Mouse (Mus musculus) forebrain, embryonic 11.5 days (tissue): ENCODE results near the gene Nr1d1. TPM values are rescaled to one million over a fixed set of nuclear protein-coding genes. Genes with fewer than 3 reads are reported as not detected.

ENCODE experiments used
- ATAC-seq: fragments of 200-750 bp; cut with Nextera tagmentation; replicated peaks from 2 replicates; pipeline ENCODE4 v1.8.0; 2017; ENCODE audit warnings: moderate TSS enrichment; ENCODE audit not compliant: low FRiP score
- DNase-seq: peaks from one replicate; pipeline ENCODE4 v3.0.0-alpha.2; 2017; ENCODE audit warnings: low spot score
- H3K27ac ChIP-seq: fragments of 300-500 bp; sonication (generic); 2 replicates; pipeline ENCODE4 v1.5.1; 2014; ENCODE audit warnings: low read depth, low read length
- H3K27me3 ChIP-seq: fragments of 300-500 bp; sonication (generic); 2 replicates; pipeline ENCODE4 v1.6.1; 2014; ENCODE audit warnings: mild to moderate bottlenecking, low read length, mixed read lengths; ENCODE audit not compliant: control insufficient read depth, insufficient read depth
- H3K36me3 ChIP-seq: fragments of 300-500 bp; sonication (generic); 2 replicates; pipeline ENCODE4 v1.6.1; 2014; ENCODE audit warnings: mild to moderate bottlenecking, low read length, moderate library complexity, mixed read lengths; ENCODE audit not compliant: control insufficient read depth, insufficient read depth
- H3K4me1 ChIP-seq: fragments of 300-500 bp; sonication (generic); replicated peaks from 2 replicates; pipeline ENCODE4 v1.6.1; 2014; ENCODE audit warnings: low read length, mixed read lengths; ENCODE audit not compliant: control insufficient read depth, insufficient read depth
- H3K4me2 ChIP-seq: fragments of 300-500 bp; sonication (generic); 2 replicates; pipeline ENCODE4 v1.6.1; 2014; ENCODE audit warnings: low read depth, mild to moderate bottlenecking, low read length, moderate library complexity, mixed read lengths; ENCODE audit not compliant: severe bottlenecking
- H3K4me3 ChIP-seq: fragments of 300-500 bp; sonication (generic); 2 replicates; pipeline ENCODE4 v1.5.1; 2014; ENCODE audit warnings: low read depth, low read length
- H3K9ac ChIP-seq: fragments of 300-500 bp; sonication (generic); 2 replicates; pipeline ENCODE4 v1.6.1; 2014; ENCODE audit warnings: low read length
- H3K9me3 ChIP-seq: fragments of 300-500 bp; sonication (generic); 2 replicates; pipeline ENCODE4 v1.6.1; 2016; ENCODE audit warnings: low read length, mixed read lengths; ENCODE audit not compliant: control insufficient read depth
- WGBS: fragments of 180-500 bp; shearing (Covaris S2); extraction: QIAGEN DNeasy Blood & Tissue Kit; methylation state at CpG from one replicate; pipeline ENCODE4 v1.1.7; 2014; 5-methylcytosine and 5-hydroxymethylcytosine counted together
- polyA plus RNA-seq: library from polyadenylated mRNA; unstranded; fragments of >200 nt; fragmentation: Nextera tagmentation; extraction: Ambion mirVana; gene quantifications from 2 replicates; pipeline ENCODE4 v1.2.1, GENCODE M21; 2014

The Nr1d1 gene
- polyA plus RNA-seq, 1 experiment from 2014 or later, result 1.6 TPM

GRCm38 (mm10) chr11:98729119-98729588 is 46.0 kb downstream of the Nr1d1 start, which contains the start of gene Med24:
TSS of gene Med24 (minus strand) at chr11:98729435.
- Histone ChIP-seq H3K36me3 (no peaks in the 10 kb centered on the region), H3K9ac (peak within 1 kb of the TSS; percentile 55), H3K27me3 (no peaks in the 10 kb centered on the region), H3K4me3 (peak within 1 kb of the TSS; percentile 70), H3K4me2 (peak within 1 kb of the TSS; percentile 94), H3K27ac (no peak within 1 kb of the TSS), H3K9me3 (peaks cover 2% of the 10 kb centered on the region), H3K4me1 (peaks cover 3% of the 10 kb centered on the region; the same call in 1 of the 2 replicates)
- DNase-seq, result peak; percentile 85
- peak; percentile 95 for ATAC-seq
- under 1% methylated on average over 16 of the region's 16 CpGs for WGBS

DNA sequence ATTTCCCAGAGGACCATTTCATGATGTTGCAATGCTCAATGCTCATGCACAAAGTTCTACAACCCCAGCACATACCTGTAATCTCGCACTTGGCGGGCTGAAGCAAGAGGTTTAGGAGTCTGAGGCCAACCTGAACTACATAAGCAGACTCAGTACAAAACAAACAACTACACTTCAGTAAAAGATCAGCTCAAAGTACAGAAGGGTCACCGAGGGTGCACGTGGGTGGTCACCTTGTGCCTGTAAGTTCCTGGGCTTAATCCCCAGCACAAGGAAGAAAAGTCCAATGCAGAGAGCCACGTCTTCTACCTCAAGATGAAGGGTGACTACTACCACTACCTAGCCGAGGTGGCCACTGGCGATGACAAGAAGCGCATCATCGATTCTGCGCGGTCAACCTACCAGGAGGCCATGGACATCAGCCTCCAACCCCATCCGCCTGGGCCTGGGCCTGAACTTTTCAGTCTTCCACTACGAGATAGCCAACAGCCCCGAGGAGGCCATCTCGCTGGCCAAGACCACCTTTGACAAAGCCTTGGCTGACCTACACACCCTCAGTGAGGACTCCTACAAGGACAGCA is 49.1 kb downstream of the Nr1d1 start:
- no peak overlapping the region for H3K9ac ChIP-seq
- ATAC-seq (no peak), DNase-seq (no peak)
- no peak overlapping the region for H3K4me2 ChIP-seq
- peaks cover 3% of the 10 kb centered on the region; the same call in 1 of the 2 replicates for H3K4me1 ChIP-seq
- no peaks in the 10 kb centered on the region for H3K9me3 ChIP-seq
- H3K36me3 ChIP-seq, result no peaks in the 10 kb centered on the region
- WGBS, result 94% methylated on average over 15 of the region's 15 CpGs
- no peak overlapping the region for H3K27ac ChIP-seq
- no peaks in the 10 kb centered on the region for H3K27me3 ChIP-seq
- H3K4me3 ChIP-seq, result no peak overlapping the region

DNA sequence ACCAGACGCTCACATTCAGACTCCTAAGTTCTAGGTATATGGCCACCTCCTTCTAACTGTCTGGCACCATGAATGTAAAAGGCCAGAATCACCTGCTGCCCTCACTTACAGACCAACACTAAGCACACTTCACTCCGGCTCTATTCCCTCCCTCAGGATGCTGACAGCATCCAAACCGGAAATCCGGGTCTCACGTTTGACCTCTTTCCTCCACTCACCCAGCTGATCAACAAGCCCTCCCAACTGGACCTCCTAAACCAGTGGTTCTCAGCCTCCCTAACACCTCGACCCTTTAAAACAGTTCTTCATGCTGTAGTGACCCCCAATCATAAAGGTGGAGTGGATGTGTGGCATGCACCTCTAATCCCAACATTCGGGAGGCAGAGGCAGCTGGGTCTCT is 52.0 kb downstream of the Nr1d1 start:
- no peak for ATAC-seq
- H3K27me3 ChIP-seq, result no peaks in the 10 kb centered on the region
- 90% methylated on average over 7 of the region's 7 CpGs for WGBS
- H3K9ac ChIP-seq, result no peak overlapping the region
- no peak overlapping the region for H3K27ac ChIP-seq
- no peaks in the 10 kb centered on the region for H3K4me1 ChIP-seq
- no peaks in the 10 kb centered on the region for H3K9me3 ChIP-seq
- no peak overlapping the region for H3K4me3 ChIP-seq
- DNase-seq, result no peak
- no peaks in the 10 kb centered on the region for H3K36me3 ChIP-seq
- no peak overlapping the region for H3K4me2 ChIP-seq

- H3K9me3 ChIP-seq, result no peaks in the 10 kb centered on the region
- 77% methylated on average over 24 of the region's 24 CpGs for WGBS
- no peak overlapping the region for H3K9ac ChIP-seq
- H3K4me1 ChIP-seq, result no peaks in the 10 kb centered on the region
- no peak overlapping the region for H3K27ac ChIP-seq
- no peaks in the 10 kb centered on the region for H3K36me3 ChIP-seq
- ATAC-seq (no peak), DNase-seq (no peak)
- no peaks in the 10 kb centered on the region for H3K27me3 ChIP-seq
- H3K4me3 ChIP-seq, result no peak overlapping the region
- no peak overlapping the region for H3K4me2 ChIP-seq
Observed at GRCm38 (mm10) chr11:98721458-98722226, 53.5 kb downstream of the Nr1d1 start.

- no peaks in the 10 kb centered on the region for H3K4me1 ChIP-seq
- H3K27me3 ChIP-seq, result no peaks in the 10 kb centered on the region
- no peaks in the 10 kb centered on the region for H3K9me3 ChIP-seq
- H3K4me2 ChIP-seq, result no peak overlapping the region
- DNase-seq (no peak), ATAC-seq (no peak)
- WGBS, result 76% methylated on average over 2 of the region's 2 CpGs
- no peaks in the 10 kb centered on the region; the same call in 1 of the 2 replicates for H3K36me3 ChIP-seq
- H3K9ac ChIP-seq, result no peak overlapping the region
- no peak overlapping the region for H3K27ac ChIP-seq
- H3K4me3 ChIP-seq, result no peak overlapping the region
Observed at GRCm38 (mm10) chr11:98720756-98721155, 54.4 kb downstream of the Nr1d1 start.

Other genes starting within 250 kb of the Nr1d1 start
- gene Ikzf3, start 229.3 kb downstream of the Nr1d1 start, polyA plus RNA-seq, result 0.08 TPM in 1 of 2 replicates, not detected in the other
- 0.21 TPM in 2 replicates for gene Zpbp2, start 224.2 kb downstream of the Nr1d1 start, polyA plus RNA-seq
- 8.6 and 11.2 TPM in 2 replicates for gene Ormdl3, start 188.0 kb downstream of the Nr1d1 start, polyA plus RNA-seq
- not detected in 2 replicates for gene Lrrc3c, start 177.0 kb downstream of the Nr1d1 start, polyA plus RNA-seq
- gene Gm12355, start 149.7 kb downstream of the Nr1d1 start, polyA plus RNA-seq, result 0.96 and 1.5 TPM in 2 replicates
- not detected in 2 replicates for gene Gsdma3, start 149.0 kb downstream of the Nr1d1 start, polyA plus RNA-seq
- not detected in 2 replicates for gene Gsdma2, start 128.6 kb downstream of the Nr1d1 start, polyA plus RNA-seq
- gene Gsdma, start 111.0 kb downstream of the Nr1d1 start, polyA plus RNA-seq, result not detected in 2 replicates
- 208 and 220 TPM in 2 replicates for gene Psmd3, start 92.8 kb downstream of the Nr1d1 start, polyA plus RNA-seq
- not detected in 2 replicates for gene Csf3, start 74.1 kb downstream of the Nr1d1 start, polyA plus RNA-seq
- gene Med24, start 45.9 kb downstream of the Nr1d1 start, polyA plus RNA-seq, result 75.9 and 76.6 TPM in 2 replicates
- 35.9 and 36.9 TPM in 2 replicates for gene Thra, start 34.7 kb downstream of the Nr1d1 start, polyA plus RNA-seq
- 24.0 and 28.4 TPM in 2 replicates for gene Msl1, start 20.2 kb upstream of the Nr1d1 start, polyA plus RNA-seq
- 59.9 and 63.2 TPM in 2 replicates for gene Casc3, start 29.6 kb upstream of the Nr1d1 start, polyA plus RNA-seq
- 2.0 and 2.5 TPM in 2 replicates for gene Rapgefl1, start 61.5 kb upstream of the Nr1d1 start, polyA plus RNA-seq
- 5.5 and 6.3 TPM in 2 replicates for gene Wipf2, start 88.3 kb upstream of the Nr1d1 start, polyA plus RNA-seq
- gene Cdc6, start 132.5 kb upstream of the Nr1d1 start, polyA plus RNA-seq, result 52.8 and 54.7 TPM in 2 replicates
- gene Rara, start 152.5 kb upstream of the Nr1d1 start, polyA plus RNA-seq, result 23.3 and 25.2 TPM in 2 replicates
- gene Gjd3, start 207.7 kb upstream of the Nr1d1 start, polyA plus RNA-seq, result 0.23 TPM in 1 of 2 replicates, not detected in the other
- 446 and 476 TPM in 2 replicates for gene Top2a, start 248.9 kb upstream of the Nr1d1 start, polyA plus RNA-seq